Mouse (Mus musculus): ENCODE measurements around the gene Kif14.
"Not testable (repeated sequence)": the region's sequence is repeated elsewhere in the genome, so short reads cannot be mapped to it uniquely, and the experiment has no call there.

The Kif14 gene

GRCm38 (mm10) chr1:136492232-136492631 lies 26.1 kb downstream of the Kif14 start:
- DNase-seq = no peak

GRCm38 (mm10) chr1:136499317-136499716 lies 33.2 kb downstream of the Kif14 start:
- DNase-seq = no peak

DNA sequence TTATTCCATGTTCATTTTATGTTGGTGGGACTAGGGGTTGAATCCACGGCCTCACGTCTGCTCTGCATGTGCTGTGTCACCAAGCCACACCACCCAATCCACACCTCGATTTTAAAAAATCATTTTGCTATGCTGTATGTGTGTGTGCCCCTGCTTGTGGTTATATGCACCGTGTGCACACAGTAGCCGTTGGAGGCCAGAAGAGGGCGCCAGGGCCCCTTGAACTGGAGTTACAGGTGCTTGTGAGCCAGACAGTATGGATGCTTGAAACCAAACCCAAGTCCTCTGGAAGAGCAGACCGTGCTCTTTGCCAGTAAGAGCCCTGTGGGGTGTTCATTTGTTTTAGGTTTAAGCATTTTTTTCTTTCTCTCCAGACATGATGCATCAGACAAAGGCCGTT lies 36.8 kb downstream of the Kif14 start:
- no peak for DNase-seq

GRCm38 (mm10) chr1:136506255-136506654 lies 40.1 kb downstream of the Kif14 start:
- not testable (repeated sequence) for DNase-seq

DNA sequence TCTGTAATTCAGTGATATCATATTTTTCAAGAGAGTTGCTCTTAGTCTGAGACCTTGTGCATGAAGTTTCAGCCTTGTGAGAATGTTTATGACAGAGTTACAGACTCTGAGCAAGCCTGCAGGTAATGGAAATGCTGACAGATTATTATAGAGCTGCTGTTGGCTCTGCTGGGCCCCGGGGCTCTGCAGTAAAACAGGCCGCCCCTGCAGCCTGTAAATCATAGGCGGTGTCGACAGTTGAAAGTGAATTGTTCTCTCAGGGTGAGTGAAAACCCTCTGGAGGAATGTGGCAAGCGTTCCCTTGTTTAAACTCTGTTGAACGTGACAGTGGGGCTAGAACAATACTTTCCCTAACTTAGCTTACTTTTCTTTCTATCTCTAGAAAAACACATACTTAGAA lies 46.2 kb downstream of the Kif14 start:
- DNase-seq = no peak

- DNase-seq = no peak
Observed at GRCm38 (mm10) chr1:136513181-136513580, 47.0 kb downstream of the Kif14 start.

DNA sequence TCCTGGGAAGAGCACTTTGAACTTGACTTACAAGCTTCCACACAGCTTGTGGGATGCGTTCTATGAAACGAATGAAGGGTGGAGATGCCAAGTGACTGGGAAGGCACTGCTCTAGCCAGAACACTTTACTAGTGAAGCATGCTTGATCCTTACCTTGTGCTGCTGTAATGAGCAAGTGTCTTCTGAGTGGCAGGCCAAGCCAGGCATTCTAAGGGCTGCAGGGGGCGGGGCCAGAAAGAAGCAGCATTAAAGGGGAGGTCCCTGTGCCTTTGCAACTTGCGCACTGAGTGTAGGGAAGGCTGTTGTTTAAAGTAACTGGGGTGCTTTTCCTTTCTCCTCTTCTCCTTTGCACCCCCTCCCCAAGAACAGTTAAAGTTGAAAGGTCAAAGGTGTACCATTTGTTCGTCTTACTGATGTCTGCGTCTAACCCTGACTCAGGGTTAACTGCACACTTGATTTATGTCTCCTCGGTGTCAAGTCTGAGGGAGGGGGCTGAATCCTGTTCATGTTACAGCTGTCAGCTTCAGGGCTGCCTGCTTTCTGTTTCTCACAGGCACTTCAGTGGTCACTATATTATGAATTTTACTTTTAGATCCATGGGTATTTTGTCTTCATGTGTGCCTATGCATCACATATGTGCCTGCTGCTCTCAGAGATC lies 52.7 kb downstream of the Kif14 start:
- DNase-seq = no peak

DNA sequence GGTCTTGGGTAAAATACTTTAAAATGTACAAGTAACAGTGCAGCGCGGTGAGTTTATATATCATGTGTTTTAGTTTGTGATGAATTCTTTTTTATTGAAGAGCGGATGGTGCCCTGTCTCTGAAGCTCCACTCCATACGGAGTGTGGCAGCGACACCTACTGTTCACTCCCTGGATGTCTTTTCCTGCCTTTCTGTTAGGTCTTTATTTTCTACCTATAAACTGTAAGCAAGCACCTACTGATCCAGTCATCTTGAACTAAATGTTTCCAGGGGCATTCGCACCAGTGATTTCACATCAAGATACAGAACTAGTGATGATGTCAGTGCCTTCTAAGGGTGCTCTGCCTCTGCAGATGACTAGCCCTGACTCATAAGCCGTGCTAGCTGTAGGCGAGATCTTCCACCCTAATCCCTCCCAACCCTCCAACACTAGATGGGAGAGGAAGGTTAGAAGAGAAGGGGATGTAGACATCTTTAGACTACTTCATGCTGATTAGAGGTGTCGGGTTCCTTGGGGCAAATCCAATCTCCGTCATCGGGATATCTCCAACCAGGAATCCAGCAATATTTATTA lies 55.3 kb downstream of the Kif14 start:
- peak; percentile 48 for DNase-seq

- peak; percentile 73 for DNase-seq
Observed at GRCm38 (mm10) chr1:136524917-136525316, 58.8 kb downstream of the Kif14 start.

DNA sequence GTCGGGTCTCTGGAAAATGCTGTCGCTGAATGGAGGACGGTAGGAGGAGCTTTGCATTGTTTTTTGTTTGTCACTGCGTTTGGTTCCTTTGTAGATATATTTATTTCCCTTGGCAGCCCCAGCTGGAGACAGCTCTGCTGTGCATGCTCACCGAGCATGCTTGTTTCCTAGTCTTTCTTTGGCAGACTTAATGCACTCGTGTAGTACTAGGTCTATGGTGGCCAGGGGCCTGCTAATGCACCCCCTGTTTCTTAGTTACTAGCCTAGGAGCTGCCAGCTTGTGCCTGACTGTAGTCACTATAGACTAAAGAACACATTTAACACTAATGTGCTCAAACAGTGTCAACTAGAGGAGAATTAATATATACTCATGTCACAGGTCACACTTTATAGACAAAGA lies 59.7 kb downstream of the Kif14 start:
- DNase-seq = no peak

DNA sequence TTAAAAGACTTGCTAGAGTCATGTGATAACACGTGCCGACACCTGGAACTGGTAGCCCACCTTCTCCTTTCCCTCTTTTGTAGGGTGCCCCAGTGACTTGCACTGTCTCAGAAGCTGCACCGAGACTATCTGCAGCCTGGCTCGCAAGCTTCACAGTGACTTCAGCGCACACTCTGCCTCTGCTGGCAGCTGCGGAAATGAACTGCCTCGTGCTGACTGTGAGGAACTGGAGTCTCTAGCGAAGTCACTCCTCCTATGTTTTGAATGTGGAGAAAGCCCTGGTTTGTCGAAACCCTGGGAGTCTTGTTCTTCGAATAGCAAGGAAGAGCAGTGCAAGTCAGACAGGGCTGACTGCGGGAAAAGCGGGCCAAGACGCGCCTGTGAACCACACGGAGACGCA lies 61.0 kb downstream of the Kif14 start:
- no peak for DNase-seq

GRCm38 (mm10) chr1:136532556-136532955 lies 66.4 kb downstream of the Kif14 start:
- no peak for DNase-seq

DNA sequence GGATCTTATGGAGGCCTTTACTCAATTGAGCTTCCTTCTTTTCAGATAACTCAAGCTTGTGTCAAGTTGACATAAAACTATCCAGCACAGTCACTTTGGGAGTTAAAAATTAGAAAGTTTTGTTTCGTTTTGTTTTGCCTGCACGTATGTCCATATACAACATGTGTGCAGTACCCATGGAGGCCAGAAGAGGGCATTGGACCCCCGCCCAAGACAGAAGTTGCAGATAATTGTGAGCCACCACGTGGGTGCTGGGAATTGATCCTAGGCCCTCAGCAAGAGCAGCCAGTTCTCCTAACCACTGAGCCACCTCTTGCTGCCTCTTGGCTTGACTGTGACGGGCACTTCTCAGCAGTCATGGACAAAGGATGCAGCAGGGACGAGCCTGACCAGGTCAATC lies 70.8 kb downstream of the Kif14 start:
- DNase-seq = no peak

DNA sequence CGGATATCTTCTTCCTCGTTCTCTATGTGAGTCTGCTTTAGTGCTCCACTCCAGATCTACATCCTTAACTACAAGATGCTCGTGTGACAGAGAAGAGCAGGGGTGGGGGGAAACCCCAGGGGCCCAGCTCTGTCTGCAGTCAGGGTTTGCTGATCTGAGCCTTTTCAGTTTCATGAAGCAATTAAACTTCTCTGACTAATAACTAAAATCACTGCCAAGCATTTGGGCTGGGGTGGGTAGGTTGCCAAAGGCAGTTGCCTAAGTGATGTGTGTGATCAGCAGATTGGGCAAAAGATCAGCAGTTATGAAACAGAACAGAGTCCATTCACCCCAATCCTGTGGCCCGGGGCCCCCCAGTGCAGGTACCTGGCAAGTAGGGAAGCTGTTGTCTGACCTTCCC lies 72.1 kb downstream of the Kif14 start:
- no peak for DNase-seq

GRCm38 (mm10) chr1:136540407-136540895 lies 74.3 kb downstream of the Kif14 start:
- no peak for DNase-seq

GRCm38 (mm10) chr1:136541618-136542376 lies 75.7 kb downstream of the Kif14 start:
- no peak for DNase-seq

GRCm38 (mm10) chr1:136543920-136544319 lies 77.8 kb downstream of the Kif14 start:
- no peak for DNase-seq

GRCm38 (mm10) chr1:136547068-136547467 lies 80.9 kb downstream of the Kif14 start:
- DNase-seq = no peak

GRCm38 (mm10) chr1:136550285-136550684 lies 84.1 kb downstream of the Kif14 start:
- no peak for DNase-seq

DNA sequence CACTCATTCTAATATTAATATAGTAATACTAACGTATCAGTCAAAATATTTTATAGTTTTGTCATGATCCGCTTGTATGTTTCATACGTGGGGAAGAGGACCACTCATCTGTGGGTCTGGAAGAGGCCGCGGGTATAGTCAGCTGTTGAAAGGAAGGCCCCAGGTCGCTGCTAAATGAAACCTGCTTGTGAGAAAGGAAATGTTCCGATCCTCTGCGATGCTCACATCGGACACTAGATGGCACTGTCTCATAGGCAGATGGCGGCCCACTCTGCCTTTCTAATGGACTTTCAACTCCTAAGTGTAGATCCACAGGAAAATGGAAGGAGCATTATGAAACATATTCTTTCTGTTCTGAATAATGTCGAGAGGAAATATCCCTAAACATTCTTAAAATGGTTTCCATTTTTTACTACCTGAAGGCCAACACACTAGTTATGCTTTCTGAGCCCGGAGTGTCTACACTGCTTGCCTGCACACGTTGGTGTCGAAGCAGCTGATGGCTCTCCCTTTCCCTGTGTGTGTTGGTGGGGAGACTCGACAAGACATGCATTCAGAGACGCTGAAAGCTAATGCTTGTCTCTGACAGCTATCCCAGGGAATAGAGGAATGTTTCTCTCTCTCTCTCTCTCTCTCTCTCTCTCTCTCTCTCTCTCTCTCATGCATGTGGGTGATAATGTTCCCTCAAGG lies 84.9 kb downstream of the Kif14 start:
- peak; percentile 86 for DNase-seq

DNA sequence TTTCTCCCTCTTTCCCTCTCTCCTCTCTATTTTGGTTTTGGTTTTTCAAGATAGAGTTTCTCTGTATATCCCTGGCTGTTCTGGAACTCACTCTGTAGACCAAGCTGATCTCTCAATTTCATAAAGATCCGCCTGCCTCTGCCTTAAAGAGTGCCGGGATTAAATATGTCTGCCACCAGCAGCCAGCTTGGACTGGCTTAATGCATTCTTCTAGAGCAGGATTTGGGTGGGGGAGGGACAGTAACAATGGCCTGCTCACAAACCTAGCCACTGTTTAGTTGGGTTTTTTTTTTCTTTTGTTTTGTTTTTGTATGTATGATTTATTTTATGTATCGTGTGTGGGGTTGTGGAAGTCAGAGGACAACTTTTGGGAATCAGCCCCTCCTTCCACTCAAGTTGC lies 88.5 kb downstream of the Kif14 start:
- no peak for DNase-seq

DNA sequence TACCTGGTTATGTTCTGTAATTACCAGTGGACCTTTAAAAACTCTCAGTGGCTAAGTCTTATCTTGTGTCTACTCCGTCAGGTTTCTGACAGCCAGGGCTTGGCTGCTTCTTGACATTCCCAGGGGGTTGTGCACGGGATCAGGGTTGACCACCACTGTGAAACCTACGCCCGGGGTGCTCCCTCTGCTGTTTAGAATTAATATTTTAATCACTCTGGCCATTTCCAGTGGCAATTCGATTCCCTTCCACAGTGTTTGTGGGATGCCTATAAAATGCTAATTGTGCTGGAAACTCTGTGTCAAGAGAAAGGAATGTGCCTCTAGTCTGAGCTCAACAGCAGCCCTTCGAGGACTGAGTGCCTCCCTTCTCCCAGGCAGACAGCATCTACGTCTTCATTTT lies 89.7 kb downstream of the Kif14 start:
- DNase-seq = peak; percentile 20

GRCm38 (mm10) chr1:136556643-136557042 lies 90.5 kb downstream of the Kif14 start:
- DNase-seq = not testable (repeated sequence)
